Mouse (Mus musculus): Measurements from ENCODE around the gene Elk3.

DNA sequence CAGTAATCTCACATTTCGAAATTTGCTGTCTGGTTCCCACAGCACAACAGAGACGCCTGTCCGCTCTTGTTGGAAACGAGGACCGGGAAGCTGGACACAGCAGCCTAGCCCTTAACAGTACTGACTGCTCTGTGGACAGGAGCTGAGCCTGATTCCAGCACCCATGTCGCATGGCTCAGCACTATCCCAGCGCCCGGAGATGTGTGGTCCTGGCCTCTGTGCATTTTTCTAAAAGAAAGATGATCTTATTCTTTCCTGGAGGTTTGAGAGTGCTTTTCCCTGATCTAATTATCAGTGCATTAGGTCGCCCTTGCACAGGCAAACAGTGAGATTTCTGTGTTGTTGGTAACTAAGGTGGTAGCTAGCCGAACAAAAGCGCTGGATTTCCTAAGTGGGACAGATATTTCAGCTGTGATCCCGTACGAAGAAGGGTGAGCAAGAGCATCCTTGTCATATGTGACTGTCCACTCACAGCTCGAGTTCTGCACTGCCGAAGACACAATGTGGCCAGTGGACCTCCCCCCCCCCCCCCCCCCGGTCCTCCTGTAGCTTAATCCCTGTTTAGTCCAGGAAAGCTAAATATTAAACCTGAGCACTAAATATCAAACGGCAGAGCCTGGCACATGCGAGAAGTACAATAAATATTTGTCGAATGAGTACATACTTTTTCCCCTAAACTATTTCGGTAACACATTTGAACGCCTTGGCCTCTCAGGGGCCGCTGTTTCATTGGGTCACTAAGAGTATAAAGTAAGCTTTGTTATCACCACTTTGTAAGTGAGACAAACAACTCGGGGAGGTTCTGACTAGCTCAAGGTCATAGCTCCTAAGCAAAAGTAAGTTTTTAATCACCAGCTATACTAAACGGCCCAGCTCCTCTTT lies 60.3 kb downstream of the Elk3 start:
- TF ChIP-seq POLR2A (IDR thresholded peaks at IDR 0.05; ENCODE audit: borderline replicate concordance, extremely low read depth, low read depth, low read length) (no peak), CTCF (IDR thresholded peaks at IDR 0.05; ENCODE audit: insufficient read depth, low read length) (no peak)
